Mouse (Mus musculus) lung, postnatal 0 days (tissue): ENCODE data around the gene Slc22a13.

Experiments used
- CTCF ChIP-seq: IDR thresholded peaks from 2 replicates; pipeline ENCODE4 v1.5.1; 2016; ENCODE audit warnings: antibody characterized with exemption, mild to moderate bottlenecking
- EP300 ChIP-seq: IDR thresholded peaks from 2 replicates; pipeline ENCODE4 v1.6.1; 2016; ENCODE audit warnings: antibody characterized with exemption, mild to moderate bottlenecking, control low read depth

GRCm38 (mm10) chr9:119167608-119168007 is 41.3 kb downstream of the Slc22a13 start:
- no peak for TF ChIP-seq CTCF
- no peak for TF ChIP-seq EP300
